ENCODE assay signal across 11 mouse cellular contexts in genomic region chr7:49910361-49910760, GRCm38 (mm10). TPM values are rescaled to one million over a fixed set of nuclear protein-coding genes. Genes with fewer than 3 reads are reported as not detected.
A peak's percentile ranks its signal among the peaks of the same experiment; 100 is the strongest.
DNase-seq lines count a peak whose midpoint lies in the region; ATAC-seq lines count a peak whose summit lies in the region.
"Had no signal": no experiment of that assay in that cellular context is flagged by ENCODE, and none has a peak within 500 bp of the region (broad histone marks: within the 10 kb centered on the region; RNA-seq: fewer than 3 reads in every experiment).

No protein-coding gene starts in this region.

- intact Hi-C loops in gastrocnemius, postnatal 14 days (cut with DNase I; ENCODE audit: low total_unique reads): no loop called here

- no peak overlapping the region for H3K27ac ChIP-seq in intestine, embryonic 14.5 days (ENCODE audit: low read depth)
- H3K27ac ChIP-seq in intestine, embryonic 16.5 days (ENCODE audit: low read length): no peak overlapping the region
- H3K27ac ChIP-seq in embryonic facial prominence, embryonic 14.5 days (replicated peaks; ENCODE audit: low read depth, low read length): no peak overlapping the region
- H3K27ac ChIP-seq: limb, embryonic 13.5 days had no signal

- H3K9ac ChIP-seq in intestine, embryonic 14.5 days (ENCODE audit: low read length): no peak overlapping the region
- H3K9ac ChIP-seq in intestine, embryonic 16.5 days (ENCODE audit: low read depth, low read length): no peak overlapping the region
- H3K9ac ChIP-seq in embryonic facial prominence, embryonic 14.5 days (ENCODE audit: low read depth, low read length): no peak overlapping the region
- H3K9ac ChIP-seq: limb, embryonic 13.5 days had no signal

- no peaks in the 10 kb centered on the region for H3K4me1 ChIP-seq in intestine, embryonic 14.5 days (replicated peaks; ENCODE audit: control insufficient read depth, insufficient read depth, low read length)
- H3K4me1 ChIP-seq in intestine, embryonic 16.5 days (ENCODE audit: control insufficient read depth, insufficient read depth, low read length): no peaks in the 10 kb centered on the region
- H3K4me1 ChIP-seq in embryonic facial prominence, embryonic 14.5 days (ENCODE audit: control insufficient read depth, insufficient read depth, low read length): no peaks in the 10 kb centered on the region
- H3K4me1 ChIP-seq: limb, embryonic 13.5 days had no signal

- no peaks in the 10 kb centered on the region for H3K9me3 ChIP-seq in intestine, embryonic 14.5 days (ENCODE audit: control insufficient read depth, low read length)
- no peaks in the 10 kb centered on the region for H3K9me3 ChIP-seq in intestine, embryonic 16.5 days (ENCODE audit: control insufficient read depth, low read length)
- no peaks in the 10 kb centered on the region for H3K9me3 ChIP-seq in embryonic facial prominence, embryonic 14.5 days (ENCODE audit: control insufficient read depth, low read length)
- H3K9me3 ChIP-seq: limb, embryonic 13.5 days had no signal

- 2% methylated on average over 16 of the region's 16 CpGs for WGBS in intestine, embryonic 14.5 days
- 3% methylated on average over 16 of the region's 16 CpGs for WGBS in intestine, embryonic 16.5 days
- 1% methylated on average over 16 of the region's 16 CpGs for WGBS in embryonic facial prominence, embryonic 14.5 days

- peak; percentile 79 for DNase-seq in intestine, embryonic 14.5 days (ENCODE audit: low spot score)
- DNase-seq in NIH3T3 (ENCODE audit: low read depth): peak; percentile 74
- peak; percentile 91 for DNase-seq in embryonic facial prominence, embryonic 14.5 days (ENCODE audit: low spot score)
- peak; percentile 16 for DNase-seq in lung, postnatal 14 days
- no peak for DNase-seq in gastrocnemius, postnatal 14 days
- no peak for DNase-seq in frontal cortex, postnatal 10 days (ENCODE audit: low spot score in 2 of 2)
- DNase-seq: gastrocnemius, postnatal 25 days had no signal

- no peak overlapping the region for H3K4me3 ChIP-seq in intestine, embryonic 14.5 days (ENCODE audit: low read depth, low read length)
- no peak overlapping the region for H3K4me3 ChIP-seq in intestine, embryonic 16.5 days (ENCODE audit: low read length)
- no peak overlapping the region for H3K4me3 ChIP-seq in embryonic facial prominence, embryonic 14.5 days (ENCODE audit: low read depth, low read length)
- H3K4me3 ChIP-seq: limb, embryonic 13.5 days had no signal

- no peak for ATAC-seq in intestine, embryonic 14.5 days (replicated peaks; ENCODE audit: low FRiP score, low TSS enrichment, low read depth)
- ATAC-seq in intestine, embryonic 16.5 days: no peak
- no peak for ATAC-seq in embryonic facial prominence, embryonic 14.5 days (ENCODE audit: low read depth)
- ATAC-seq in frontal cortex, adult (ENCODE audit: low TSS enrichment): no peak

- peaks cover 100% of the 10 kb centered on the region for H3K27me3 ChIP-seq in intestine, embryonic 14.5 days (replicated peaks; ENCODE audit: control insufficient read depth, insufficient read depth, low read length)
- H3K27me3 ChIP-seq in intestine, embryonic 16.5 days (replicated peaks; ENCODE audit: control insufficient read depth, insufficient read depth, low read length): peaks cover 91% of the 10 kb centered on the region
- peaks cover 100% of the 10 kb centered on the region for H3K27me3 ChIP-seq in embryonic facial prominence, embryonic 14.5 days (replicated peaks; ENCODE audit: control insufficient read depth, insufficient read depth, low read length)

- no peak overlapping the region for H3K4me2 ChIP-seq in intestine, embryonic 14.5 days (ENCODE audit: low read length)
- H3K4me2 ChIP-seq in intestine, embryonic 16.5 days (ENCODE audit: low read depth, low read length): no peak overlapping the region
- H3K4me2 ChIP-seq in embryonic facial prominence, embryonic 14.5 days (ENCODE audit: low read depth, low read length): no peak overlapping the region
- H3K4me2 ChIP-seq: limb, embryonic 13.5 days had no signal

- H3K36me3 ChIP-seq in intestine, embryonic 14.5 days (ENCODE audit: control insufficient read depth, insufficient read depth, low read length): no peaks in the 10 kb centered on the region
- no peaks in the 10 kb centered on the region for H3K36me3 ChIP-seq in intestine, embryonic 16.5 days (ENCODE audit: control insufficient read depth, insufficient read depth, low read length)
- H3K36me3 ChIP-seq in embryonic facial prominence, embryonic 14.5 days (ENCODE audit: control insufficient read depth, insufficient read depth, low read length): no peaks in the 10 kb centered on the region
- H3K36me3 ChIP-seq: limb, embryonic 13.5 days had no signal

RNA-seq across cellular contexts. Expression of gene Slc6a5, which starts 0.4 kb away (rescaled TPM):
- not detected in 2 replicates for polyA plus RNA-seq in intestine, embryonic 14.5 days (2014; fragmentation: Nextera tagmentation; extraction: Ambion mirVana)
- polyA plus RNA-seq in intestine, embryonic 16.5 days (2015; fragmentation: Nextera tagmentation; extraction: Ambion mirVana): not detected in 2 replicates
- 0.08 TPM in 1 of 2 replicates, not detected in the other for polyA plus RNA-seq in embryonic facial prominence, embryonic 14.5 days (2014; fragmentation: Nextera tagmentation; extraction: Ambion mirVana)
- not detected for total RNA-seq in gastrocnemius, postnatal 14 days (2021)
- total RNA-seq: gastrocnemius, postnatal 25 days had no signal
- polyA plus RNA-seq: spleen, adult 2 months had no signal

Comparison
In these comparisons a context has a peak if more than half of its experiments do, and no peak if none do; other contexts are left out.
1. DNase-seq: peak in intestine, embryonic 14.5 days (single experiment), NIH3T3 (single experiment), embryonic facial prominence, embryonic 14.5 days (single experiment) and lung, postnatal 14 days (single experiment); none in gastrocnemius, postnatal 14 days (single experiment) and frontal cortex, postnatal 10 days (0 of 2).